Mouse (Mus musculus): ENCODE measurements around the gene Enpp4.

GRCm38 (mm10) chr17:44101961-44102360 is 3.6 kb downstream of the Enpp4 start:
- TF ChIP-seq GATA1 (IDR thresholded peaks at IDR 0.05; ENCODE audit: borderline replicate concordance, low read length): no peak
- TF ChIP-seq FLI1 (IDR thresholded peaks at IDR 0.05; ENCODE audit: low read length): no peak

All from megakaryocyte, embryonic 14.5 days (primary cell).